Mouse (Mus musculus) C2C12 (cell line): ENCODE data around the gene Kif2c. TPM values are rescaled to one million over a fixed set of nuclear protein-coding genes. Genes with fewer than 3 reads are reported as not detected.

Experiments used
- H3K27me3 ChIP-seq: one replicate; pipeline ENCODE4 v1.6.1; 2011; ENCODE audit not compliant: control insufficient read depth, insufficient read depth, insufficient read length
- H3K36me3 ChIP-seq: one replicate; pipeline ENCODE4 v1.6.1; 2011; ENCODE audit not compliant: control insufficient read depth, insufficient read depth
- H3K4me3 ChIP-seq: one replicate; pipeline ENCODE4 v1.5.1; 2011; ENCODE audit warnings: mild to moderate bottlenecking, control low read depth; ENCODE audit not compliant: poor library complexity, insufficient read depth, severe bottlenecking
- H3K79me2 ChIP-seq: one replicate; pipeline ENCODE4 v1.6.1; 2011; ENCODE audit not compliant: control insufficient read depth, insufficient read depth
- H3K79me3 ChIP-seq: one replicate; pipeline ENCODE4 v1.6.1; 2011; ENCODE audit warnings: low read depth, control low read depth
- H3ac ChIP-seq: one replicate; pipeline ENCODE3; 2011; ENCODE audit warnings: low read depth; ENCODE audit not compliant: control insufficient read depth, insufficient read length
- CEBPB ChIP-seq: IDR thresholded peaks from one replicate; pipeline ENCODE4 v1.6.1; 2011; ENCODE audit warnings: low read depth, mild to moderate bottlenecking, control low read depth, moderate library complexity
- CTCF ChIP-seq: IDR thresholded peaks from one replicate; pipeline ENCODE4 v1.5.1; 2011; ENCODE audit not compliant: control insufficient read depth, insufficient read depth, insufficient read length
- FOSL1 ChIP-seq: IDR thresholded peaks from one replicate; pipeline ENCODE4 v1.8.0; 2011; ENCODE audit warnings: mild to moderate bottlenecking, low read length; ENCODE audit not compliant: poor library complexity, insufficient read depth, severe bottlenecking
- MAX ChIP-seq: IDR thresholded peaks from one replicate; pipeline ENCODE4 v1.6.1; 2011; ENCODE audit warnings: mild to moderate bottlenecking, control low read depth
- MYOD1 ChIP-seq: IDR thresholded peaks from one replicate; pipeline ENCODE4 v1.6.1; 2011; ENCODE audit warnings: low read depth; ENCODE audit not compliant: control insufficient read depth, insufficient read length
- MYOG ChIP-seq: IDR thresholded peaks from one replicate; pipeline ENCODE4 v1.6.1; 2011; ENCODE audit not compliant: control insufficient read depth, insufficient read length; ENCODE audit errors: extremely low read depth
- USF1 ChIP-seq: IDR thresholded peaks from one replicate; pipeline ENCODE4 v1.6.1; 2011; ENCODE audit warnings: low read depth, mild to moderate bottlenecking, control low read depth, moderate library complexity
- polyA plus RNA-seq: library from polyadenylated mRNA; unstranded; fragments of >200 nt; fragmentation: generic; extraction: Trizol; gene quantifications from one replicate; pipeline ENCODE4 v1.2.1, GENCODE M21; 2012; ENCODE audit warnings: missing spikeins

Gene Kif2c
- polyA plus RNA-seq, 1 experiment, result 49.2 TPM

- Histone ChIP-seq H3K27me3 (no peaks in the 10 kb centered on the region), H3K79me2 (peaks cover 50% of the 10 kb centered on the region), H3ac (no peak overlapping the region), H3K36me3 (peaks cover 62% of the 10 kb centered on the region), H3K4me3 (no peak overlapping the region), H3K79me3 (peaks cover 42% of the 10 kb centered on the region)
- no peak for TF ChIP-seq USF1
- no peak for TF ChIP-seq CTCF
- TF ChIP-seq MYOD1, result no peak
- TF ChIP-seq MYOG, result no peak
- no peak for TF ChIP-seq MAX
- no peak for TF ChIP-seq CEBPB
- TF ChIP-seq FOSL1, result no peak
Measured at GRCm38 (mm10) chr4:117151416-117151815, 31.0 kb downstream of the Kif2c start.

- H3K79me2 ChIP-seq, result peaks cover 42% of the 10 kb centered on the region
- H3K36me3 ChIP-seq, result peaks cover 59% of the 10 kb centered on the region
- H3K27me3 ChIP-seq, result no peaks in the 10 kb centered on the region
- TF ChIP-seq CTCF, result no peak
- TF ChIP-seq MYOD1, result no peak
- TF ChIP-seq MAX, result no peak
- TF ChIP-seq FOSL1, result no peak
- TF ChIP-seq MYOG, result no peak
- TF ChIP-seq CEBPB, result no peak
- no peak for TF ChIP-seq USF1
- H3ac ChIP-seq, result peak overlapping the region; percentile 14
- H3K4me3 ChIP-seq, result no peak overlapping the region
- peaks cover 37% of the 10 kb centered on the region for H3K79me3 ChIP-seq
Measured at GRCm38 (mm10) chr4:117150212-117150733, 32.2 kb downstream of the Kif2c start.

GRCm38 (mm10) chr4:117149291-117150211 is 32.9 kb downstream of the Kif2c start:
- Histone ChIP-seq H3K79me3 (peaks cover 30% of the 10 kb centered on the region), H3K79me2 (peaks cover 35% of the 10 kb centered on the region), H3K36me3 (peaks cover 51% of the 10 kb centered on the region), H3K27me3 (no peaks in the 10 kb centered on the region), H3K4me3 (no peak overlapping the region), H3ac (no peak overlapping the region)
- TF ChIP-seq MAX (no peak), MYOD1 (no peak), CTCF (no peak), FOSL1 (no peak), CEBPB (no peak), MYOG (no peak), USF1 (no peak)

DNA sequence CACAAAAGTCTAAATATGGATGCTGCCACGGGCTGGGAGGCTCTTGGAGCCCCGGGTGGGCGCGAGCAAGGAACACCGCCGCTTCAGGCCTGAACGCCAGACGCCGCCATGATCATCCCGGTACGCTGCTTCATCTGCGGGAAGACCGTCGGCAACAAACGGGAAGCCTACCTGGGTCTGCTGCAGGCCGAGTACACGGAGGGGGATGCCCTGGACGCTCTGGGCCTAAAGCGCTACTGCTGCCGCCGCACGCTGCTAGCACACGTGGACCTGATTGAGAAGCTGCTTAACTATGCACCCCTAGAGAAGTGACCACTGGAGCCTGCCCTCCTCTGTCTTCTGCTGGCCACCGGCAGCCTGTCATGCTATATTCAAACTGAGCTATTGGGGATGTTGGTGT is 33.6 kb downstream of the Kif2c start:
- Histone ChIP-seq H3K4me3 (no peak overlapping the region), H3K27me3 (no peaks in the 10 kb centered on the region), H3K79me2 (peaks cover 27% of the 10 kb centered on the region), H3ac (no peak overlapping the region), H3K79me3 (peaks cover 23% of the 10 kb centered on the region), H3K36me3 (peaks cover 44% of the 10 kb centered on the region)
- TF ChIP-seq MYOG (no peak), CTCF (no peak), MAX (no peak), MYOD1 (no peak), USF1 (no peak), CEBPB (no peak), FOSL1 (no peak)

DNA sequence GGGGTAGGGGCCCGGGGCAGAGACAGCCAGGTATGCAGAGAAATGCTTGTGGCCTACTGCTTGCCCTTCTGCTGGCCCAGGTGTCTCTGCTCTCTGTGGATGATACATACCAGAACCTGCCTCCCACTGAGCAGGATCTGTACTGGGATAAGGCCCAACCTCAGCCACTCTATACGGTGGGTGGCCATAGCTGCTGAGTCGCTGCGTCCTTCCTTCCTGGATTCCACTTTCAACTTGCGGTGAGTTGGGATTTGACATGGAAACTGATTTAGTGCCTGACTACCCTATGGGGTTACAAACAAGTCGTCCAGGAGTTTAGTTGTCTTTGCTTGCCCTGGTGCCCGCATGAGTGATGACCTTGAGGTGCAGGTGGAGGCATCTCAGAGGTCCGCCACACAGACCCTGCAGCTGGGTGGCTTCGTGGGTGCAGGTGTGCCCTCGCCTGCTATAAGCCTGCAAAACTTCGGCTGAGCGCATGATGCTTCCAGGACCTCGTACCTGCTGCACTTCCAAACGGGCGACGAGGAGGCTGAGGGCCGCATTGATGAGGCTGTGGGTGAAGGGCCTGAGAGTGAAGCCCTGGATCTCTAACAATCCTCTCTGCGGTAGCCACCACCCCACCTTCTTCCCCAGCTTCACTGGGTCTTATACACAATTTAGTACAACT is 34.3 kb downstream of the Kif2c start:
- H3K4me3 ChIP-seq, result no peak overlapping the region
- no peaks in the 10 kb centered on the region for H3K27me3 ChIP-seq
- TF ChIP-seq MYOG (no peak), FOSL1 (no peak), CTCF (no peak), USF1 (no peak), MYOD1 (no peak), MAX (no peak), CEBPB (no peak)
- H3K79me3 ChIP-seq, result peaks cover 17% of the 10 kb centered on the region
- peaks cover 21% of the 10 kb centered on the region for H3K79me2 ChIP-seq
- peaks cover 38% of the 10 kb centered on the region for H3K36me3 ChIP-seq
- no peak overlapping the region for H3ac ChIP-seq
